Mouse (Mus musculus) testis, adult 2 months (tissue): ENCODE data around the gene Sprr1b.

Experiments
- CTCF ChIP-seq: fragments of 200-500 bp; IDR thresholded peaks from 2 replicates; pipeline ENCODE4 v1.5.1; 2012; ENCODE audit warnings: low read depth, mild to moderate bottlenecking, inconsistent platforms, low read length, moderate library complexity; ENCODE audit not compliant: control insufficient read depth, insufficient read depth, insufficient replicate concordance
- POLR2A ChIP-seq: fragments of 200-500 bp; IDR thresholded peaks from 2 replicates; pipeline ENCODE4 v1.6.1; 2012; ENCODE audit warnings: low read depth, mild to moderate bottlenecking, inconsistent platforms, low read length, moderate library complexity; ENCODE audit not compliant: control insufficient read depth

GRCm38 (mm10) chr3:92467424-92467823 lies 28.8 kb upstream of the Sprr1b start:
- TF ChIP-seq CTCF (no peak), POLR2A (no peak)
